Mouse (Mus musculus) forelimb bud, embryonic 11.5 days (tissue): ENCODE data around the gene Usp47.

Source experiments
- DNase-seq: peaks from one replicate; pipeline ENCODE4 v3.0.0-alpha.2; 2012; ENCODE audit warnings: low read depth, low spot score

Gene Usp47

GRCm38 (mm10) chr7:112149113-112149512 is 125.8 kb downstream of the Usp47 start:
- DNase-seq, result no peak

DNA sequence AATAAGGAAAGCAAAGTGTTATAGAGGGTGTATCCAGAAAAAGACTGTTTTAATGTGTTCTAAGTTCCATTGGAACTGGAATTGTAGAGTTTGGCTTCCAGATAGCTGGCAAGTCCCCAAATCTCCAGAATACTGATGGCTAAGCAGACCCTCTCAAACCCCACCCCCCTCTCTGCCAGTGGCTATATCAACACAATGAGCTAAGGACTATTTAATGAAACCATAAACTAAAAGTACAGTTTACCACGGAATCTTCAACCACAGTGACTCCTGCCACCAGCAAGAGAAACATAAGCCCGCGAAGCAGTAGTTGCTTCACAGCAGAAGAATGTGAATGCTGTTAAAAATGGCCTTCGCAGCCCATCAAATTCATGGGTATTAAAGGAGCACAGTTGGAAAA is 131.1 kb downstream of the Usp47 start:
- no peak for DNase-seq

- DNase-seq, result no peak
Measured at GRCm38 (mm10) chr7:112155194-112155593, 131.9 kb downstream of the Usp47 start.

DNA sequence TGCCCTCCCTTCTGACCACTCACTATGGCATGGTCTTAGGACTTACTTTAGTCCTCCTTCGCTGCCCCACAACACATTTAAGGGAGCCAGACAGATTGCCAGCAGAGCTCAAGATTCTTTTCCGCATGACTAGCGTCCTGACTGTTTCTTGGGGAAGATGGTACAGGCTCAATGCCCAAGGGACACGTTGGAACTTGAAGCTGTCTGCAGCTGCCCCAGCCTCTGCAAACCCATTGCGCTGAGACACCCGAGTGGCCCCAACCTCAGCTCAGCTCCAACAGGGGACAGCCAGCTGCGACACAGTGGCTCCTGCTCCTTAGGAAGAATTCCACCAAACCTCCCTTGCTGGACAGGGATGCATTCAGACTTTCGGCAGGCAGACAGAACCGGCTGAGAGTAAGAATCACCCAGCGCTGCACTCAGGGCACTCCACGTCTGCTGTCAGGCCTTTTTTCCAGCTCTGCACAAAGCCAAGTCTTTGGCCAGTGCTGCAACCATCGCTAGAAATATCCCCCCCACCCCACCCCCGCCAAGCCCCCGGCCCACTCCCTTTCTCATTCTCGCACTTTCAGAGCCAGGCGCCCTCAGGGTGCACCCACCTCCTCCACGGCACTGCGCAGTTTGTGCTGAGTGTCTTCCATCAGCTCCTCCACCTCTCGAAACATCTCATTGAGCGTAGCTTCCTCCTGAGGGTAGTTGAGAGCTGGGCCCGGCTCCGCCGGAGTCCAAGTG is 134.4 kb downstream of the Usp47 start:
- DNase-seq, result no peak

DNA sequence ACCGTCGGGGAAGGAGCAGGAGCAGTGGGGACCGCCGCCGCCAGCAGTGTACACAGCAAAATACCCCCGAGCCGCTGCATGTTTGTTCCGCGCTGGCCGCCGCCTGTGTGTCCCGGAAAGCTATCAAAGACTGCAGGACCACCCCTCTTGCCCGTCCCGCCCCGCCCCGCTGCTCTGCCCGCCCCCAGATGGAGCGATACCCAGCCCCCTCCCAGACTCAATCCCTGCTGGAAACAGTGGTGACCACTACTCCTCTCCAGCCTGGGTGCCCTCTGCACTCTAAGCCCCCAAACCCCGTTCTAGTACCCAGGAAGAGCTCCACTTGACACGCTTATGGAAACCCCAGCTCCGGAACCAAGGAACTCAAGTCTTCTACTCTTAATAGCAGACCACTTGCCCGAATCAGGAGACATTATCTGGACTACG is 135.0 kb downstream of the Usp47 start:
- no peak for DNase-seq

DNA sequence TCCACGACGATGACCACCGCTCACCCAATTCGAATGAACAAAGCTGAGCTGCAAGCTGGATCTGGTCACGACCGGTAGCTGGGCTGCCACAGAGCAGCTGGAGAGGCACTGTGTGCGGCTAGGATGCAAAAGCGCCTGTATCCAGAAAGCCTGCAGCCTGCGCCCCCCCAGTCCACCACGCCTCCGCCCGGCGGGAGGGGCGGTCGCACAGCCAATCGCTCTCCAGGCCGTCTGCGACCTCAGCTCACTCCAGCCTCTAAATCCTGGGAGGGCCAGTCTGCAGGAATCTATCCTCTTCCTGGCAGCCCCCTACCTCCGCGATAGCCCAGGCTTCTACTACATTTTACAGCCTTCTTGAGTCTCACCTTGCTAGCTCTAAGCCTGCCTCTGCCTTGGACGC is 135.6 kb downstream of the Usp47 start, which contains the start of gene Dkk3:
Gene Dkk3 (minus strand): TSS at position 116 of the 400 bp plus-strand sequence.
- peak; percentile 49 for DNase-seq

DNA sequence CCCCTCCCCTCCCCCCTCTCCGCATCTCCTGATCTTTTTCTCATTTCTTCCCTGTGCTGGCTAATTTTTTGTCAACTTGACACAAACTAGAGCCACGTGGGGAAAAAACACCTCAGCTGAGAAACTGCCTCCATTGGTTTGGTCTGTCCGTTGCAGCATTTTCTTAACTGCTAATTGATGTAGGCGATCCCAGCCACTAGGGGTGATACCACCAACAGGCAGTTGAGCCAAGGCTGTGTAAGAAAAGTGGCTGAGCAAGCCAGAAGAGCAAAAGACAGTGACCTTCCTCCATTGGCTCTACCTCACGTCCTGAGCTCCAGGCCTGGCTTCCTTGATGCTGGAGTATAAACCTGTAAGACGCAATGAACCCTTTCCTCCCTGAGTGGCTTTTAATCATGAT is 136.5 kb downstream of the Usp47 start:
- no peak for DNase-seq
